Mouse (Mus musculus): ENCODE results near the gene Cfp.

Gene Cfp

GRCm38 (mm10) chrX:20931364-20931763, at the start of gene Cfp:
Gene Cfp (minus strand): TSS chrX:20931555.
- no peak for DNase-seq (ENCODE audit: low spot score)

- no peak for DNase-seq (ENCODE audit: low spot score)
Observed at GRCm38 (mm10) chrX:20980901-20981300, 49.5 kb upstream of the Cfp start.

DNA sequence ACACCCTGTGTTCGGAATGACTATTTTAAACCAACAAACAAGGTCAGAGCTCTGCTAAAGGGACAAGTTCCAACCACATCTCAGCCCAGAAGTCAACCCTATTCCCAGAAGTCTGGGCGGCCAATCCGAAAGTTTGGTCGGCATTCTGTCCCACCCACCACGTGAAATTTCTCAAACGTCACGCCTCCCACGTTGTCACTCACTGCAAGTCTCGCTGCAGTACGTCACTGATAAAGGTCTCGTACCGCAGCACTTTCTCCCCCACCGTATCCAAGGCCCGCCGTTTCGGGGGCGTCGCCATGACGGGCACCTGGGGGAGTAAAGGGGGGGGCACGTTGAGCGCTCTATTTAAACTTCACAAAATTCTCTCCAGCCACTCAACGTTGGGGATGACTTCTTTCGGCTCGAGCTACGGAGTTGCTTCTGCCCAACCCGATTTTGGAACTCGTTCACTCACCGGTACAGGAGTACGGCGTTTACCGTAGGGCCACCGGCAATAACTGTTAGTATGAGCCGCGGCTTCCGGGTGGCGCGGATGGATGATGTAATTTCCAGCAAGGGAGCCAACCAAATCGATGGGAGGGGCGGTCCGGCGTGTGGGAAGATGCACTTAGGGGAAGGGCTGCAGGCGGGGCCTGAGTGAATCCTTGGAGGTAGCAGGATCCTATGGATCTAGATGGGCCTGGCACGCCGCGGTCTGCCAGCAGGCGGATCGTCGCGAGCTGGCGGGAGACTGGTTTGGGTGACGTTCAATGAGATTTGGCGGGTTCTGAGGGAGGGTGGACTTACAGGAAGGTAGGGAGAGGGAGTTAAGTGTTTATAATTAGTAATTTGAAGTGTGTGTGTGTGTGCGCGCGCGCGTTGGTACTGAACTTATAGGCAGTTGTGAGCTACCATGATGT, 30.4 kb upstream of the Cfp start, which contains the start of gene Uxt:
Uxt (minus strand) TSS at position 541 of the 902 bp plus-strand sequence.
- DNase-seq (ENCODE audit: low spot score) = peak; percentile 89

- DNase-seq (ENCODE audit: low spot score) = peak; percentile 84
Observed at GRCm38 (mm10) chrX:20950191-20950880, 19.0 kb upstream of the Cfp start, which contains the start of gene Elk1. Gene Elk1 (minus strand): TSS chrX:20950608.

GRCm38 (mm10) chrX:20946055-20946454, 14.7 kb upstream of the Cfp start:
- peak; percentile 24 for DNase-seq (ENCODE audit: low spot score)

DNA sequence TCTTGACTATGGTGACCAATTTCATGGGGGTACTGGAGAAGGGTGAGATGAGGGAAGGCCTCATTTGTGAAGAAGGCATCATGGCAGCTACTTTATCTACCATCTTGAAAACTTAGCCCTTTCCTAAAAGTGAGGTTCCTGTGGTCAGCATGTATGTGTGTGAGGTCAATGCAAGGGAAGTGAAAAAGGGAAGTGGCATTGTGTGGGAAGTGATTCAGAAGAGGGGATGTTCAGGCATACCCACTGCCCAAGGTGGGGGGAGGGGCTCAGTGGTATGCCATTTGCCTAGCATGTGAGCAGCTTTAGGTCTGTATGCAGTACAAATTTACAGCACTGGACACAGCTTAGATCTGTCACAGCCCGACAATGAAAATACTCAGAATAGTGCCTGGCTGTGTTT, 608 bp upstream of the Cfp start:
- DNase-seq (ENCODE audit: low spot score) = no peak

- no peak for DNase-seq (ENCODE audit: low spot score)
Observed at GRCm38 (mm10) chrX:20929859-20930258, 1.5 kb downstream of the Cfp start.

DNA sequence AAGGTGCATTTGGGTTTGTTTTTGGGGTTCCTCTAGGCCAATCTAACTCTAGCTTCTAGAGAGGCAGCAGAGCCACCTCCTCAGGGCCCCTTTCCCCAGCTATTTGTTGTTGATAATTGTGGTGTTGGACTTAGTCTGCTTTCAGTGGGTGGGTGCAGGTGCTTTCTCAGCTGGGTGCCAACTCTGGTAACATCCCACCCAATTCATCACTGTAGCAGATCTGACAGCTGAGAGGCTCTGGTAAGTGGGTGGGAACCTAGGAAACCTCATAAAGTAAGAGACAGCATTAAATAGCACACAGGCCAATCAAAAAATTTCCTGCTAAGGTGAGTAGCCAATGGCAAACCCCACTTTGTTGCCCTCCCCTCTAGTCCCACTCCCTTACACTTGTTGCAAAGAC, 6.4 kb downstream of the Cfp start:
- no peak for DNase-seq (ENCODE audit: low spot score)

DNA sequence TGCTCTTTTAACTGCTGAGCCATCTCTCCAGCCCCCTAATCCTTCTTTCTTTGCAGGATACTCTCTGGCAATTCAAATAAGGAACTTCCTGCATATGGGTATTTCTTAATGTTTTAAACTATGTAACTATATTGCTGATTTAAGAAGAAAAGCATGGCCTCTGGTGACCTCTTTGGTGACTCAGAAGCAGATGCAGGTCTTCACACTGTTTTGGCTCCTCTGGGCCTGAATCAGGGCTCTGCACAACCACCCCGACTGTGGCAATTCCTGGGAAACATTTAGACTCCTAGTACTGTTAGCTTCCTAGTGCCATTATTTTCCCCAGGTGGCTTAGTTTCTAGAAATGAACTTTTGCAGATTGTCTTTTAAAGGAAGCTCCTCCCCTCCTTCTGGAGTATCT, 7.8 kb downstream of the Cfp start:
- no peak for DNase-seq (ENCODE audit: low spot score)

GRCm38 (mm10) chrX:20921366-20921765, 10.0 kb downstream of the Cfp start:
- no peak for DNase-seq (ENCODE audit: low spot score)

DNA sequence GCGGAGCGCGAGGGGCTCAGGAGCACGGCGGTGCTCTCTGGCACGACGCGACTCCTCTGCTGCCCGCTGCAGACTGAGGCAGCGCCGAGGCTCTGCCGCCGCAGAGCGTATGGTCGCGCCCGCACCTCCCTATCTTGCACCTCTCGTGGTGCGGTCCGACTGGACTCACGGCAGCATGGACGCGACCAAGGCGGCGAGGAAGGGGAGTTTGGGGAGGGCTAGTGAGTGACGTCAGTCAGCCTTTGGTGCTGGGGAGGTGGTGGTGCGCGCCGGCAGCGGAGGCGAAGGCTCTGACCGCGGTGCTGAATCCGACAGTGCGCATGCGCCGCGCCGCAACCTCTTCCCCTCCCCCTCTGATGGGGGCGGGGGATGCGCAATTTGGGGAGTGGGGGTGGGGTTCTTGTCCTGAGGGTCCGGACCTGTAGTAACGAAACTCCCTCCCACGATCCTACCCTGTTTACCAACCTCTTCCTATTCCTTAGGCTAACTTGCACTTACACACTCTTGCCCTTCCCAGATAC, 10.5 kb downstream of the Cfp start, which contains the start of gene Syn1:
Syn1 (minus strand) TSS at position 161 of the 521 bp plus-strand sequence.
- DNase-seq (ENCODE audit: low spot score) = peak; percentile 81

GRCm38 (mm10) chrX:20920249-20920843, 11.0 kb downstream of the Cfp start:
- no peak for DNase-seq (ENCODE audit: low spot score)

GRCm38 (mm10) chrX:20915075-20915474, 16.3 kb downstream of the Cfp start:
- no peak for DNase-seq (ENCODE audit: low spot score)

GRCm38 (mm10) chrX:20913726-20914125, 17.6 kb downstream of the Cfp start:
- no peak for DNase-seq (ENCODE audit: low spot score)

GRCm38 (mm10) chrX:20910074-20910473, 21.3 kb downstream of the Cfp start:
- DNase-seq (ENCODE audit: low spot score) = no peak
